Mouse (Mus musculus): ENCODE data around the gene Krtap10-4. TPM values are rescaled to one million over a fixed set of nuclear protein-coding genes. Genes with fewer than 3 reads are reported as not detected.

Krtap10-4 gene
- polyA plus RNA-seq (2014; fragmentation: Nextera tagmentation; extraction: Ambion mirVana), result not detected in 2 replicates

GRCm38 (mm10) chr10:77826951-77827350, at the start of gene Krtap10-4:
Krtap10-4 (minus strand) TSS chr10:77827095.
- H3K4me3 ChIP-seq (ENCODE audit: low read depth, low read length), result no peak within 1 kb of the TSS
- no peaks in the 10 kb centered on the region for H3K9me3 ChIP-seq (ENCODE audit: control insufficient read depth, low read length)
- 76% methylated on average over 6 of the region's 6 CpGs for WGBS
- ATAC-seq (replicated peaks; ENCODE audit: low FRiP score) (no peak), DNase-seq (ENCODE audit: low spot score) (no peak)
- no peak within 1 kb of the TSS for H3K4me2 ChIP-seq (ENCODE audit: low read depth, low read length, severe bottlenecking)
- H3K27ac ChIP-seq (ENCODE audit: low read depth, low read length), result no peak within 1 kb of the TSS
- H3K27me3 ChIP-seq (ENCODE audit: control insufficient read depth, insufficient read depth, low read length), result no peaks in the 10 kb centered on the region
- no peak within 1 kb of the TSS for H3K9ac ChIP-seq (ENCODE audit: low read length)
- no peaks in the 10 kb centered on the region for H3K36me3 ChIP-seq (ENCODE audit: control insufficient read depth, insufficient read depth, low read length)
- H3K4me1 ChIP-seq (replicated peaks; ENCODE audit: control insufficient read depth, insufficient read depth, low read length), result no peaks in the 10 kb centered on the region

GRCm38 (mm10) chr10:77869651-77870050, 42.8 kb upstream of the Krtap10-4 start:
- Histone ChIP-seq H3K4me2 (ENCODE audit: low read depth, low read length, severe bottlenecking) (no peak overlapping the region), H3K9me3 (ENCODE audit: control insufficient read depth, low read length) (no peaks in the 10 kb centered on the region), H3K4me3 (ENCODE audit: low read depth, low read length) (no peak overlapping the region), H3K36me3 (ENCODE audit: control insufficient read depth, insufficient read depth, low read length) (no peaks in the 10 kb centered on the region), H3K27me3 (ENCODE audit: control insufficient read depth, insufficient read depth, low read length) (no peaks in the 10 kb centered on the region), H3K27ac (ENCODE audit: low read depth, low read length) (no peak overlapping the region), H3K4me1 (replicated peaks; ENCODE audit: control insufficient read depth, insufficient read depth, low read length) (no peaks in the 10 kb centered on the region), H3K9ac (ENCODE audit: low read length) (no peak overlapping the region)
- ATAC-seq (replicated peaks; ENCODE audit: low FRiP score) (no peak), DNase-seq (ENCODE audit: low spot score) (no peak)
- 90% methylated on average over 7 of the region's 7 CpGs for WGBS

GRCm38 (mm10) chr10:77867546-77867945, 40.7 kb upstream of the Krtap10-4 start:
- no peak overlapping the region for H3K9ac ChIP-seq (ENCODE audit: low read length)
- H3K4me1 ChIP-seq (replicated peaks; ENCODE audit: control insufficient read depth, insufficient read depth, low read length), result no peaks in the 10 kb centered on the region
- 15% methylated on average over 1 of the region's 1 CpGs for WGBS
- no peaks in the 10 kb centered on the region for H3K27me3 ChIP-seq (ENCODE audit: control insufficient read depth, insufficient read depth, low read length)
- H3K4me3 ChIP-seq (ENCODE audit: low read depth, low read length), result no peak overlapping the region
- no peak overlapping the region for H3K27ac ChIP-seq (ENCODE audit: low read depth, low read length)
- DNase-seq (ENCODE audit: low spot score) (no peak), ATAC-seq (replicated peaks; ENCODE audit: low FRiP score) (no peak)
- no peak overlapping the region for H3K4me2 ChIP-seq (ENCODE audit: low read depth, low read length, severe bottlenecking)
- H3K36me3 ChIP-seq (ENCODE audit: control insufficient read depth, insufficient read depth, low read length), result no peaks in the 10 kb centered on the region
- no peaks in the 10 kb centered on the region for H3K9me3 ChIP-seq (ENCODE audit: control insufficient read depth, low read length)

- H3K27me3 ChIP-seq (ENCODE audit: control insufficient read depth, insufficient read depth, low read length), result no peaks in the 10 kb centered on the region
- peak; percentile 42; the same call in 1 of the 2 replicates for ATAC-seq (replicated peaks; ENCODE audit: low FRiP score)
- no peaks in the 10 kb centered on the region for H3K9me3 ChIP-seq (ENCODE audit: control insufficient read depth, low read length)
- no peaks in the 10 kb centered on the region for H3K4me1 ChIP-seq (replicated peaks; ENCODE audit: control insufficient read depth, insufficient read depth, low read length)
- H3K4me3 ChIP-seq (ENCODE audit: low read depth, low read length), result peak overlapping the region; percentile 14; the same call in 1 of the 2 replicates
- peak overlapping the region; percentile 36 for H3K4me2 ChIP-seq (ENCODE audit: low read depth, low read length, severe bottlenecking)
- DNase-seq (ENCODE audit: low spot score), result no peak
- H3K27ac ChIP-seq (ENCODE audit: low read depth, low read length), result no peak overlapping the region
- H3K36me3 ChIP-seq (ENCODE audit: control insufficient read depth, insufficient read depth, low read length), result no peaks in the 10 kb centered on the region
- H3K9ac ChIP-seq (ENCODE audit: low read length), result peak overlapping the region; percentile 33; the same call in 1 of the 2 replicates
- 51% methylated on average over 11 of the region's 11 CpGs for WGBS
Observed at GRCm38 (mm10) chr10:77864762-77865143, 37.9 kb upstream of the Krtap10-4 start.

- H3K27me3 ChIP-seq (ENCODE audit: control insufficient read depth, insufficient read depth, low read length), result no peaks in the 10 kb centered on the region
- peak overlapping the region; percentile 36 for H3K4me2 ChIP-seq (ENCODE audit: low read depth, low read length, severe bottlenecking)
- H3K4me1 ChIP-seq (replicated peaks; ENCODE audit: control insufficient read depth, insufficient read depth, low read length), result no peaks in the 10 kb centered on the region
- H3K27ac ChIP-seq (ENCODE audit: low read depth, low read length), result no peak overlapping the region
- DNase-seq (ENCODE audit: low spot score), result peak; percentile 72
- WGBS, result 41% methylated on average over 14 of the region's 14 CpGs
- H3K4me3 ChIP-seq (ENCODE audit: low read depth, low read length), result peak overlapping the region; percentile 14; the same call in 1 of the 2 replicates
- no peaks in the 10 kb centered on the region for H3K36me3 ChIP-seq (ENCODE audit: control insufficient read depth, insufficient read depth, low read length)
- peak overlapping the region; percentile 33; the same call in 1 of the 2 replicates for H3K9ac ChIP-seq (ENCODE audit: low read length)
- no peaks in the 10 kb centered on the region for H3K9me3 ChIP-seq (ENCODE audit: control insufficient read depth, low read length)
- ATAC-seq (replicated peaks; ENCODE audit: low FRiP score), result peak; percentile 85
Observed at GRCm38 (mm10) chr10:77864067-77864761, 37.3 kb upstream of the Krtap10-4 start.

GRCm38 (mm10) chr10:77861675-77862074, 34.8 kb upstream of the Krtap10-4 start, which contains the start of gene Gm3285:
Gm3285 (plus strand) TSS chr10:77861975.
- Histone ChIP-seq H3K9ac (ENCODE audit: low read length) (no peak within 1 kb of the TSS), H3K27me3 (ENCODE audit: control insufficient read depth, insufficient read depth, low read length) (no peaks in the 10 kb centered on the region), H3K4me2 (ENCODE audit: low read depth, low read length, severe bottlenecking) (no peak within 1 kb of the TSS), H3K36me3 (ENCODE audit: control insufficient read depth, insufficient read depth, low read length) (no peaks in the 10 kb centered on the region), H3K27ac (ENCODE audit: low read depth, low read length) (no peak within 1 kb of the TSS), H3K9me3 (ENCODE audit: control insufficient read depth, low read length) (no peaks in the 10 kb centered on the region), H3K4me3 (ENCODE audit: low read depth, low read length) (no peak within 1 kb of the TSS), H3K4me1 (replicated peaks; ENCODE audit: control insufficient read depth, insufficient read depth, low read length) (no peaks in the 10 kb centered on the region)
- DNase-seq (ENCODE audit: low spot score), result no peak
- ATAC-seq (replicated peaks; ENCODE audit: low FRiP score), result no peak
- 58% methylated on average over 7 of the region's 7 CpGs for WGBS

- H3K4me3 ChIP-seq (ENCODE audit: low read depth, low read length), result no peak within 1 kb of the TSS
- no peak for DNase-seq (ENCODE audit: low spot score)
- no peak for ATAC-seq (replicated peaks; ENCODE audit: low FRiP score)
- H3K27me3 ChIP-seq (ENCODE audit: control insufficient read depth, insufficient read depth, low read length), result no peaks in the 10 kb centered on the region
- no peaks in the 10 kb centered on the region; the same call in 1 of the 2 replicates for H3K9me3 ChIP-seq (ENCODE audit: control insufficient read depth, low read length)
- H3K36me3 ChIP-seq (ENCODE audit: control insufficient read depth, insufficient read depth, low read length), result no peaks in the 10 kb centered on the region
- H3K9ac ChIP-seq (ENCODE audit: low read length), result no peak within 1 kb of the TSS
- 66% methylated on average over 9 of the region's 9 CpGs for WGBS
- no peak within 1 kb of the TSS for H3K27ac ChIP-seq (ENCODE audit: low read depth, low read length)
- no peak within 1 kb of the TSS for H3K4me2 ChIP-seq (ENCODE audit: low read depth, low read length, severe bottlenecking)
- H3K4me1 ChIP-seq (replicated peaks; ENCODE audit: control insufficient read depth, insufficient read depth, low read length), result no peaks in the 10 kb centered on the region
Observed at GRCm38 (mm10) chr10:77852559-77852958, 25.7 kb upstream of the Krtap10-4 start, which contains the start of gene Gm10318. Gm10318 (plus strand) TSS chr10:77852859.

GRCm38 (mm10) chr10:77847538-77847937, 20.6 kb upstream of the Krtap10-4 start:
- DNase-seq (ENCODE audit: low spot score) (no peak), ATAC-seq (replicated peaks; ENCODE audit: low FRiP score) (no peak)
- H3K9me3 ChIP-seq (ENCODE audit: control insufficient read depth, low read length), result no peaks in the 10 kb centered on the region; the same call in 1 of the 2 replicates
- no peaks in the 10 kb centered on the region for H3K4me1 ChIP-seq (replicated peaks; ENCODE audit: control insufficient read depth, insufficient read depth, low read length)
- no peaks in the 10 kb centered on the region for H3K36me3 ChIP-seq (ENCODE audit: control insufficient read depth, insufficient read depth, low read length)
- H3K9ac ChIP-seq (ENCODE audit: low read length), result no peak overlapping the region
- H3K27me3 ChIP-seq (ENCODE audit: control insufficient read depth, insufficient read depth, low read length), result no peaks in the 10 kb centered on the region
- no peak overlapping the region for H3K4me3 ChIP-seq (ENCODE audit: low read depth, low read length)
- no peak overlapping the region for H3K4me2 ChIP-seq (ENCODE audit: low read depth, low read length, severe bottlenecking)
- H3K27ac ChIP-seq (ENCODE audit: low read depth, low read length), result no peak overlapping the region
- 89% methylated on average over 2 of the region's 2 CpGs for WGBS

- Histone ChIP-seq H3K9ac (ENCODE audit: low read length) (no peak overlapping the region), H3K36me3 (ENCODE audit: control insufficient read depth, insufficient read depth, low read length) (no peaks in the 10 kb centered on the region), H3K4me1 (replicated peaks; ENCODE audit: control insufficient read depth, insufficient read depth, low read length) (no peaks in the 10 kb centered on the region), H3K9me3 (ENCODE audit: control insufficient read depth, low read length) (no peaks in the 10 kb centered on the region; the same call in 1 of the 2 replicates), H3K27ac (ENCODE audit: low read depth, low read length) (no peak overlapping the region), H3K27me3 (ENCODE audit: control insufficient read depth, insufficient read depth, low read length) (no peaks in the 10 kb centered on the region), H3K4me2 (ENCODE audit: low read depth, low read length, severe bottlenecking) (no peak overlapping the region), H3K4me3 (ENCODE audit: low read depth, low read length) (no peak overlapping the region)
- ATAC-seq (replicated peaks; ENCODE audit: low FRiP score), result no peak
- DNase-seq (ENCODE audit: low spot score), result no peak
- 19% methylated on average over 2 of the region's 2 CpGs for WGBS
Observed at GRCm38 (mm10) chr10:77846961-77847360, 20.1 kb upstream of the Krtap10-4 start.
